Mouse (Mus musculus): Measurements from ENCODE around the gene Ssu2. TPM values are rescaled to one million over a fixed set of nuclear protein-coding genes. Genes with fewer than 3 reads are reported as not detected.
A peak's percentile ranks its signal among the peaks of the same experiment; 100 is the strongest.

The Ssu2 gene
- polyA plus RNA-seq, 1 experiment from 2014 or later: not detected

DNA sequence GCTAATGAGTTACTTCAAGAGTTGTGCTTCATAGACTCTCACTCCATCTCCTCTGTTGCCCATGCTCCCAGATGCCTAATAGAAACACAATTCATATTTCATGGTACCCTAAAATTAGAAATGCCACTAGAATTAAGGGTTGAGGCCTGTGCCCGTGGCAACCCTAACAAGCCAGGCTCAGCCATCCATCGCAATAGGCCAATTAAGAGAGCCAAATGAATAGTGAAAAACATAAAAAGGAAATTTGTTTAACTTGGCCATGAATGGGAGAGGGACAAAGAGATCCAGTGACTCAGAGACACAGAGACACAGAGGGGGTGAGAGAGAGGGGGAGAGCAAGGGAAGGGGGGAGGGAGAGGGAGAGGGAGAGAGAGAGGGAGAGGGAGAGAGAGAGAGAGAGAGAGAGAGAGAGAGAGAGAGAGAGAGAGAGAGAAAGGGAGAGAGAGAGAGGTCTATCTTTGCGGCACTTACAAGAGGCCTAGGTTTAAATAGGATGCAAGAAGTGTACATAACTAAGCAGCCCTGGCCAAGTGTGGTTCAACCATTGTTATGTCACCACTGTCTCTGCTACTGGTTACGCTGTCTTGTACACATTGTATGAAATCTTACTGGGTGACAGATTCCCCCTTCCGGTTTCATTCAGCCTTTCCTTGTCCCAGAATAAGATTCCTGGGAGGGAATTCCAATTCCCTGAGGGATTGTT is 57.2 kb downstream of the Ssu2 start:
- WGBS: 74% methylated on average over 5 of the region's 5 CpGs
- Histone ChIP-seq H3K4me1 (ENCODE audit: control insufficient read depth, insufficient read depth, low read length) (no peaks in the 10 kb centered on the region), H3K4me3 (replicated peaks; ENCODE audit: low read depth, low read length) (no peak overlapping the region), H3K4me2 (ENCODE audit: low read length) (no peak overlapping the region), H3K36me3 (ENCODE audit: control insufficient read depth, insufficient read depth, low read length) (no peaks in the 10 kb centered on the region), H3K27me3 (ENCODE audit: control insufficient read depth, insufficient read depth, low read length) (no peaks in the 10 kb centered on the region), H3K27ac (replicated peaks; ENCODE audit: low read depth, low read length) (no peak overlapping the region), H3K9me3 (ENCODE audit: control insufficient read depth, low read length) (no peaks in the 10 kb centered on the region), H3K9ac (replicated peaks; ENCODE audit: low read length) (no peak overlapping the region)
- DNase-seq: no peak
- ATAC-seq (ENCODE audit: low FRiP score, low TSS enrichment): no peak

DNA sequence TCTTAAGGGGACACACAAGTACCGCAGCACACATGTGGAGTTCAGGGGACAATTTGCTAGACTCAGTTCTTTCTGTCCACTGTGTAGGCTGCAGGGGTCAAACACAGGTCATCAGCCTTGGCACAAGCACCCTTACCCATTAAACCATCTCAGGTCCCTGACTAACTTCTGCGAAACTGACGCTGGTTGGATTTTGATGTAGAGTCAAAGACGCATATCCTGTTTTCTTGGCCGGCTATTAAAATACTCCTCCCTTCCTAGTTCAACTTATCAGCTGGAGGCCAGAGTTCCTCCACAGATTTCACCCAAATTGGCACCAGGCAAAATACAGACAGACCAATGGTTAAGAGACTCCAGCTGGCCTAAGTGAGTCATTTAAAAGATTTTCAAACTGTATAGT is 60.0 kb downstream of the Ssu2 start:
- no peak overlapping the region for H3K4me3 ChIP-seq (replicated peaks; ENCODE audit: low read depth, low read length)
- WGBS: 93% methylated on average over 5 of the region's 5 CpGs
- no peaks in the 10 kb centered on the region for H3K27me3 ChIP-seq (ENCODE audit: control insufficient read depth, insufficient read depth, low read length)
- DNase-seq (no peak), ATAC-seq (ENCODE audit: low FRiP score, low TSS enrichment) (no peak)
- H3K36me3 ChIP-seq (ENCODE audit: control insufficient read depth, insufficient read depth, low read length): no peaks in the 10 kb centered on the region
- no peaks in the 10 kb centered on the region for H3K9me3 ChIP-seq (ENCODE audit: control insufficient read depth, low read length)
- no peak overlapping the region for H3K9ac ChIP-seq (replicated peaks; ENCODE audit: low read length)
- H3K27ac ChIP-seq (replicated peaks; ENCODE audit: low read depth, low read length): no peak overlapping the region
- no peaks in the 10 kb centered on the region for H3K4me1 ChIP-seq (ENCODE audit: control insufficient read depth, insufficient read depth, low read length)
- no peak overlapping the region for H3K4me2 ChIP-seq (ENCODE audit: low read length)

DNA sequence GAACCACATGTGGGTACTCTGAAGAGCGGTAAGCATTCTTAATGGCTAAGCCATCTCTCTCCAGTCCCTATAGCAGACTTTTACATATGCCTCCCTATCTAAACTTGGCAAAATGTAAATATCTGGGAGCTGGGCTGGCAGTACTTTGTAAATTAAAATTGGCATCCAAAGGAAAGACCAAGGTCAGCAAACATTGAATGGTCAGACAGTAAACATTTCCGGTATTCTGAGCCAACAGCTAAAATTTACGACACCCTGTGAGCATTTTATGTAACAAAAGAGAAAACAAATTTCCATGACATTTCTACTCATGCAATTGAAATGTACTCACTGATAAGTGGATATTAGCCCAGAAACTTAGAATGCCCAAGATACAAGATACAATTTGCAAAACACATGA is 62.6 kb downstream of the Ssu2 start:
- H3K27me3 ChIP-seq (ENCODE audit: control insufficient read depth, insufficient read depth, low read length): no peaks in the 10 kb centered on the region
- no peak for DNase-seq
- 96% methylated on average over 3 of the region's 3 CpGs for WGBS
- no peak overlapping the region for H3K27ac ChIP-seq (replicated peaks; ENCODE audit: low read depth, low read length)
- no peaks in the 10 kb centered on the region for H3K9me3 ChIP-seq (ENCODE audit: control insufficient read depth, low read length)
- H3K4me2 ChIP-seq (ENCODE audit: low read length): no peak overlapping the region
- no peak overlapping the region for H3K4me3 ChIP-seq (replicated peaks; ENCODE audit: low read depth, low read length)
- no peak for ATAC-seq (ENCODE audit: low FRiP score, low TSS enrichment)
- no peaks in the 10 kb centered on the region for H3K36me3 ChIP-seq (ENCODE audit: control insufficient read depth, insufficient read depth, low read length)
- H3K4me1 ChIP-seq (ENCODE audit: control insufficient read depth, insufficient read depth, low read length): no peaks in the 10 kb centered on the region
- no peak overlapping the region for H3K9ac ChIP-seq (replicated peaks; ENCODE audit: low read length)

DNA sequence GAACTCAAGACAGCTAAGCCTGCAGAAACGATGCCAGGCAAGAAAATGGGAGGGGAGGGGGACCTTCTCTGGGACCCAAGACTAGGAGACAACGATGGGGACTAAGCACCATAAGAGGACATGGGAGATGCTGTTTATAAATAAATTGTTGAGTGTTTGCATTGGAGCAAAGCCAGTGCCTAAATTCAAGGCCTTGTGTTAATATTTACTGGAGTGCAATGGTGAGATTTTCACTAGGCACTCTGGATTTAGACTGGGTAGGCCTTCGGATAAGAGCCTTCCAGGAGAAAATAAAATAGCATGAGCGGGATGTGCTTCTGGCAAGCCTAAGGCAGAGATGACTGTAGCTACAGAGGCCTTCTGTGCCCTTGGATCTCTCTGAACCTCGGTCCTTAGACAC is 64.9 kb downstream of the Ssu2 start:
- DNase-seq (no peak), ATAC-seq (ENCODE audit: low FRiP score, low TSS enrichment) (no peak)
- Histone ChIP-seq H3K27ac (replicated peaks; ENCODE audit: low read depth, low read length) (no peak overlapping the region), H3K9me3 (ENCODE audit: control insufficient read depth, low read length) (no peaks in the 10 kb centered on the region), H3K27me3 (ENCODE audit: control insufficient read depth, insufficient read depth, low read length) (no peaks in the 10 kb centered on the region), H3K9ac (replicated peaks; ENCODE audit: low read length) (no peak overlapping the region), H3K4me1 (ENCODE audit: control insufficient read depth, insufficient read depth, low read length) (no peaks in the 10 kb centered on the region), H3K4me2 (ENCODE audit: low read length) (no peak overlapping the region), H3K4me3 (replicated peaks; ENCODE audit: low read depth, low read length) (no peak overlapping the region), H3K36me3 (ENCODE audit: control insufficient read depth, insufficient read depth, low read length) (no peaks in the 10 kb centered on the region)
- 87% methylated on average over 5 of the region's 5 CpGs for WGBS

- no peaks in the 10 kb centered on the region for H3K36me3 ChIP-seq (ENCODE audit: control insufficient read depth, insufficient read depth, low read length)
- 41% methylated on average over 5 of the region's 5 CpGs for WGBS
These were observed 67.1 kb downstream of the Ssu2 start for GRCm38 (mm10) chr6:112320679-112321078.

GRCm38 (mm10) chr6:112319449-112319848 is 68.4 kb downstream of the Ssu2 start:
- Histone ChIP-seq H3K4me2 (ENCODE audit: low read length) (no peak overlapping the region), H3K27me3 (ENCODE audit: control insufficient read depth, insufficient read depth, low read length) (no peaks in the 10 kb centered on the region), H3K4me1 (ENCODE audit: control insufficient read depth, insufficient read depth, low read length) (no peaks in the 10 kb centered on the region), H3K9me3 (ENCODE audit: control insufficient read depth, low read length) (no peaks in the 10 kb centered on the region), H3K4me3 (replicated peaks; ENCODE audit: low read depth, low read length) (no peak overlapping the region), H3K27ac (replicated peaks; ENCODE audit: low read depth, low read length) (no peak overlapping the region), H3K36me3 (ENCODE audit: control insufficient read depth, insufficient read depth, low read length) (no peaks in the 10 kb centered on the region), H3K9ac (replicated peaks; ENCODE audit: low read length) (no peak overlapping the region)
- DNase-seq (no peak), ATAC-seq (ENCODE audit: low FRiP score, low TSS enrichment) (no peak)
- 90% methylated on average over 4 of the region's 4 CpGs for WGBS

More at GRCm38 (mm10) chr6:112320679-112321078, 67.1 kb downstream of the Ssu2 start:
- DNase-seq: no peak
- no peak overlapping the region for H3K4me3 ChIP-seq (replicated peaks; ENCODE audit: low read depth, low read length)
- no peaks in the 10 kb centered on the region for H3K4me1 ChIP-seq (ENCODE audit: control insufficient read depth, insufficient read depth, low read length)
- no peaks in the 10 kb centered on the region for H3K27me3 ChIP-seq (ENCODE audit: control insufficient read depth, insufficient read depth, low read length)
- no peak for ATAC-seq (ENCODE audit: low FRiP score, low TSS enrichment)
- no peak overlapping the region for H3K9ac ChIP-seq (replicated peaks; ENCODE audit: low read length)
- H3K9me3 ChIP-seq (ENCODE audit: control insufficient read depth, low read length): no peaks in the 10 kb centered on the region
- H3K27ac ChIP-seq (replicated peaks; ENCODE audit: low read depth, low read length): no peak overlapping the region
- H3K4me2 ChIP-seq (ENCODE audit: low read length): no peak overlapping the region

DNA sequence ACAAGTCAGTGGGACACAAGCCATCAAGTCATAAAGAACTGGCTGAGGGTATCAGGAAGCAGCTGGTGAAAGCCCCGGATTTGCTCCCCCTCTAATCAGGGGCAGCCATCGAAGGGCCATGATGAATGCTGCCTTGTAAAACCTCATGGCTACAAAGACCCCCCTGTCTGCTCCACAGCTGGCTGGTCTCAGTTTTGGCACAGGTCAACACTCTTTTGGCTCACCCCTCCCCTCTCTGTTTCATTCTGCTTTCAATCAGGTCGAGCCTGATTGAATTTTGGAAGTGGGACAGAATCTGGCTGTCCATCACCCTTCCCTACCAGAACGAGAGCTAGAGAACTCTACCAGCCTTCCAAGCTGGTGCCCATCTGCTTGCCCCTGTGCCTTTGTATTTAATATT is 76.4 kb downstream of the Ssu2 start:
- Histone ChIP-seq H3K4me3 (replicated peaks; ENCODE audit: low read depth, low read length) (no peak overlapping the region), H3K4me1 (ENCODE audit: control insufficient read depth, insufficient read depth, low read length) (no peaks in the 10 kb centered on the region), H3K27ac (replicated peaks; ENCODE audit: low read depth, low read length) (no peak overlapping the region), H3K9me3 (ENCODE audit: control insufficient read depth, low read length) (no peaks in the 10 kb centered on the region), H3K4me2 (ENCODE audit: low read length) (no peak overlapping the region), H3K27me3 (ENCODE audit: control insufficient read depth, insufficient read depth, low read length) (no peaks in the 10 kb centered on the region), H3K36me3 (ENCODE audit: control insufficient read depth, insufficient read depth, low read length) (no peaks in the 10 kb centered on the region), H3K9ac (replicated peaks; ENCODE audit: low read length) (no peak overlapping the region)
- 28% methylated on average over 4 of the region's 4 CpGs for WGBS
- ATAC-seq (ENCODE audit: low FRiP score, low TSS enrichment) (peak; percentile 44; the same call in 1 of the 2 replicates), DNase-seq (peak; percentile 26)

- Histone ChIP-seq H3K9me3 (ENCODE audit: control insufficient read depth, low read length) (no peaks in the 10 kb centered on the region), H3K27me3 (ENCODE audit: control insufficient read depth, insufficient read depth, low read length) (no peaks in the 10 kb centered on the region), H3K36me3 (ENCODE audit: control insufficient read depth, insufficient read depth, low read length) (no peaks in the 10 kb centered on the region), H3K4me3 (replicated peaks; ENCODE audit: low read depth, low read length) (no peak overlapping the region), H3K27ac (replicated peaks; ENCODE audit: low read depth, low read length) (no peak overlapping the region), H3K4me2 (ENCODE audit: low read length) (no peak overlapping the region), H3K9ac (replicated peaks; ENCODE audit: low read length) (no peak overlapping the region), H3K4me1 (ENCODE audit: control insufficient read depth, insufficient read depth, low read length) (no peaks in the 10 kb centered on the region)
- WGBS: 64% methylated on average over 6 of the region's 6 CpGs
- DNase-seq (no peak), ATAC-seq (ENCODE audit: low FRiP score, low TSS enrichment) (no peak)
These were observed 78.4 kb downstream of the Ssu2 start for GRCm38 (mm10) chr6:112309330-112309938.

All from midbrain, embryonic 14.5 days (tissue).